Comparison of ENCODE assay signal across 13 mouse cellular contexts in the genomic region with DNA sequence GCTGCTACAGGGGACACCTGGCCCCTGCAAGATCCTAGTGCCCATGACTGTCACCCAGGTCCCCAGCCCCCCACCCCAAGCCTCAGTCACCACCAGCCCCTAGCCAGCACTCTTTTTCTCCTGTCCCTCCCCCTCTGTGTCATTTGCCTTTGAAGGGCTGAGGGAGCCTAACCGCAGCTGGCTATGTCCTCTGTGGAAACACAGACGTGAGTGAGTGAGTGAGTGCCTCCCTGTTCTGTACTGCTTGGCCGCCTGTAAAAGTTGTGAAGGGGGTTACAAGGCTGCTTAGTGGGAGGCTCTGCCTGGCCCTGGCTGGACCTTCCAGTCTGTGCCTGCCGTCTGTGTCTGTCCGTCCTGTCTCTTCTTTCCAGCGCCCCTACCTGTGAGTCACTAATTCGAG. TPM values are rescaled to one million over a fixed set of nuclear protein-coding genes. Genes with fewer than 3 reads are reported as not detected.
DNase-seq lines count a peak whose midpoint lies in the region; ATAC-seq and TF ChIP-seq lines count a peak whose summit lies in the region.
"Had no signal": no experiment of that assay in that cellular context is flagged by ENCODE, and none has a peak within 500 bp of the region (broad histone marks: within the 10 kb centered on the region; RNA-seq: fewer than 3 reads in every experiment).

No protein-coding gene starts in this region.

- no peak for DNase-seq in heart, postnatal 0 days (ENCODE audit: low spot score)
- no peak for DNase-seq in heart, adult 8-10 months (ENCODE audit: low spot score)
- DNase-seq in embryonic facial prominence, embryonic 10.5 days (ENCODE audit: low spot score) = no peak
- no peak for DNase-seq in spleen, postnatal 36 days (ENCODE audit: low spot score in 2 of 2)
- no peak for DNase-seq in left cerebral cortex, adult 11 months (ENCODE audit: low spot score)
- DNase-seq: cerebellum, postnatal 10 days; gastrocnemius, postnatal 25 days; thymus, postnatal 4 days had no signal

- no peak for TF ChIP-seq EP300 in heart, postnatal 0 days (IDR thresholded peaks at IDR 0.05; ENCODE audit: low read depth)

- TF ChIP-seq CTCF in heart, postnatal 0 days (IDR thresholded peaks at IDR 0.05; ENCODE audit: low read depth) = no peak
- TF ChIP-seq CTCF in C2C12 (IDR thresholded peaks at IDR 0.05; ENCODE audit: control insufficient read depth, insufficient read depth, insufficient read length) = no peak

- no peak overlapping the region for H3K4me3 ChIP-seq in heart, postnatal 0 days (ENCODE audit: low read depth, low read length)
- no peak overlapping the region for H3K4me3 ChIP-seq in C2C12 (ENCODE audit: insufficient read depth, poor library complexity, severe bottlenecking)
- peak overlapping the region; percentile 18; the same call in 1 of the 2 replicates for H3K4me3 ChIP-seq in embryonic facial prominence, embryonic 10.5 days
- no peak overlapping the region for H3K4me3 ChIP-seq in limb, embryonic 15.5 days
- H3K4me3 ChIP-seq: left cerebral cortex, adult 2 months had no signal

- H3ac ChIP-seq in C2C12 (ENCODE audit: control insufficient read depth, insufficient read length, low read depth) = peak overlapping the region; percentile 43

- ATAC-seq in heart, postnatal 0 days (ENCODE audit: insufficient read depth, low read depth) = peak; percentile 16; the same call in 1 of the 2 replicates
- no peak for ATAC-seq in limb, embryonic 15.5 days (ENCODE audit: insufficient number of reproducible peaks, low FRiP score, low TSS enrichment, low read depth)
- no peak for ATAC-seq in megakaryocyte progenitor cell, adult 5-6 weeks (replicated peaks; ENCODE audit: poor library complexity)
- ATAC-seq: midbrain, embryonic 16.5 days had no signal

- H3K9me3 ChIP-seq in heart, postnatal 0 days (replicated peaks; ENCODE audit: control insufficient read depth, low read length) = no peaks in the 10 kb centered on the region
- no peaks in the 10 kb centered on the region for H3K9me3 ChIP-seq in embryonic facial prominence, embryonic 10.5 days
- H3K9me3 ChIP-seq in limb, embryonic 15.5 days = no peaks in the 10 kb centered on the region

- H3K4me1 ChIP-seq in heart, postnatal 0 days (ENCODE audit: control insufficient read depth, insufficient read depth) = no peaks in the 10 kb centered on the region
- H3K4me1 ChIP-seq in embryonic facial prominence, embryonic 10.5 days = peaks cover 21% of the 10 kb centered on the region
- H3K4me1 ChIP-seq in limb, embryonic 15.5 days = peaks cover 6% of the 10 kb centered on the region

- WGBS in heart, postnatal 0 days = 54% methylated on average over 7 of the region's 7 CpGs
- WGBS in embryonic facial prominence, embryonic 10.5 days = 61% methylated on average over 7 of the region's 7 CpGs
- 50% methylated on average over 7 of the region's 7 CpGs for WGBS in limb, embryonic 15.5 days

- H3K79me2 ChIP-seq in C2C12 (ENCODE audit: control insufficient read depth, insufficient read depth) = no peaks in the 10 kb centered on the region

- no peaks in the 10 kb centered on the region for H3K27me3 ChIP-seq in heart, postnatal 0 days (ENCODE audit: control insufficient read depth, insufficient read depth, low read length)
- no peaks in the 10 kb centered on the region for H3K27me3 ChIP-seq in C2C12 (ENCODE audit: control insufficient read depth, insufficient read depth, insufficient read length)
- 0 out of 2 replicates have a peak, but pooled peaks cover 8% of the 10 kb centered on the region for H3K27me3 ChIP-seq in embryonic facial prominence, embryonic 10.5 days (replicated peaks; ENCODE audit: low read depth, poor library complexity, severe bottlenecking)
- H3K27me3 ChIP-seq in limb, embryonic 15.5 days = peaks cover 4% of the 10 kb centered on the region; the same call in 1 of the 2 replicates

- no peak overlapping the region for H3K4me2 ChIP-seq in heart, postnatal 0 days (ENCODE audit: low read depth, low read length)
- H3K4me2 ChIP-seq in limb, embryonic 15.5 days = no peak overlapping the region

- H3K9ac ChIP-seq in heart, postnatal 0 days (replicated peaks; ENCODE audit: low read depth, low read length) = no peak overlapping the region
- no peak overlapping the region for H3K9ac ChIP-seq in limb, embryonic 15.5 days

- peak overlapping the region; percentile 31 for H3K27ac ChIP-seq in heart, postnatal 0 days (ENCODE audit: low read depth)
- peak overlapping the region; percentile 67 for H3K27ac ChIP-seq in embryonic facial prominence, embryonic 10.5 days (replicated peaks)
- peak overlapping the region; percentile 65 for H3K27ac ChIP-seq in limb, embryonic 15.5 days
- H3K27ac ChIP-seq: left cerebral cortex, adult 2 months had no signal

- H3K36me3 ChIP-seq in heart, postnatal 0 days (replicated peaks; ENCODE audit: control insufficient read depth, insufficient read depth, low read length) = no peaks in the 10 kb centered on the region
- H3K36me3 ChIP-seq in C2C12 (ENCODE audit: control insufficient read depth, insufficient read depth) = no peaks in the 10 kb centered on the region
- H3K36me3 ChIP-seq in embryonic facial prominence, embryonic 10.5 days (replicated peaks) = no peaks in the 10 kb centered on the region
- no peaks in the 10 kb centered on the region for H3K36me3 ChIP-seq in limb, embryonic 15.5 days

- no peaks in the 10 kb centered on the region for H3K79me3 ChIP-seq in C2C12 (ENCODE audit: low read depth)

TF ChIP-seq in C2C12, 6 proteins besides CTCF, POLR2A, EP300 and RAD21:
- TF ChIP-seq MAX (IDR thresholded peaks at IDR 0.05) = no peak
- TF ChIP-seq MYOD1 (IDR thresholded peaks at IDR 0.05; ENCODE audit: control insufficient read depth, insufficient read length, low read depth) = no peak
- no peak for TF ChIP-seq CEBPB (IDR thresholded peaks at IDR 0.05; ENCODE audit: low read depth)

RNA-seq across cellular contexts. Expression of a gene that starts 5.4 kb away (rescaled TPM):
- total RNA-seq in heart, postnatal 0 days (2014; rRNA removed; ENCODE audit: low replicate concordance) = 6.4 and 7.7 TPM in 2 replicates
- polyA plus RNA-seq in heart, postnatal 0 days (2015; fragmentation: Nextera tagmentation; extraction: Ambion mirVana) = 2.4 and 2.9 TPM in 2 replicates
- 1 to 10 TPM; 3.5 to 4.4 (median 4.2) TPM for total RNA-seq in heart, adult 8-10 months (2022)
- 20.0 TPM for polyA plus RNA-seq in C2C12 (2012; fragmentation: generic; extraction: Trizol)
- 4.2 and 4.3 TPM in 2 replicates for polyA plus RNA-seq in embryonic facial prominence, embryonic 10.5 days (2016; fragmentation: Nextera tagmentation; extraction: Ambion mirVana)
- 2.7 and 3.6 TPM in 2 replicates for polyA plus RNA-seq in limb, embryonic 15.5 days (2015; fragmentation: Nextera tagmentation; extraction: Ambion mirVana)
- total RNA-seq in megakaryocyte progenitor cell, adult 5-6 weeks (2015) = 0.39 and 0.69 TPM in 2 replicates
- total RNA-seq in megakaryocyte progenitor cell, adult 5-6 weeks (2017) = 0.33 and 1.2 TPM in 2 replicates
